8 mouse cellular contexts compared by ENCODE assay signal in genomic region chr1:74771845-74771930, GRCm38 (mm10). TPM values are rescaled to one million over a fixed set of nuclear protein-coding genes. Genes with fewer than 3 reads are reported as not detected.
DNase-seq lines count a peak whose midpoint lies in the region; ATAC-seq and TF ChIP-seq lines count a peak whose summit lies in the region.

Wnt6 (plus strand) TSS chr1:74771892.

- peak within 1 kb of the TSS; percentile 92 for H3K4me2 ChIP-seq in embryonic facial prominence, embryonic 15.5 days (replicated peaks)
- peak within 1 kb of the TSS; percentile 78 for H3K4me2 ChIP-seq in intestine, postnatal 0 days (replicated peaks; ENCODE audit: low read depth)
- peak within 1 kb of the TSS; percentile 80 for H3K4me2 ChIP-seq in neural tube, embryonic 13.5 days

- ATAC-seq in embryonic facial prominence, embryonic 15.5 days (ENCODE audit: insufficient number of reproducible peaks, low FRiP score, low TSS enrichment, low read depth), result no peak; the same call in 1 of the 2 replicates
- ATAC-seq in intestine, postnatal 0 days, result no peak
- ATAC-seq in neural tube, embryonic 13.5 days (ENCODE audit: low read depth), result no peak
- no peak for ATAC-seq in monocyte, adult 5-6 weeks (replicated peaks; ENCODE audit: insufficient number of reproducible peaks, low FRiP score, low TSS enrichment, poor library complexity, severe bottlenecking)
- no peak for ATAC-seq in granulocyte monocyte progenitor cell, adult 5-6 weeks (replicated peaks; ENCODE audit: poor library complexity, severe bottlenecking)

- WGBS in embryonic facial prominence, embryonic 15.5 days, result no CpG with 5 or more reads among the region's 8 CpGs
- no CpG with 5 or more reads among the region's 8 CpGs for WGBS in intestine, postnatal 0 days
- 3% methylated on average over 6 of the region's 8 CpGs for WGBS in neural tube, embryonic 13.5 days

- peak within 1 kb of the TSS; percentile 46 for H3K4me3 ChIP-seq in layer of hippocampus, adult 2 months
- peak within 1 kb of the TSS; percentile 54 for H3K4me3 ChIP-seq in embryonic facial prominence, embryonic 15.5 days (replicated peaks)
- H3K4me3 ChIP-seq in intestine, postnatal 0 days (ENCODE audit: low read depth, low read length), result peak within 1 kb of the TSS; percentile 41
- peak within 1 kb of the TSS; percentile 45 for H3K4me3 ChIP-seq in neural tube, embryonic 13.5 days

- H3K27me3 ChIP-seq in embryonic facial prominence, embryonic 15.5 days, result peaks cover 56% of the 10 kb centered on the region
- peaks cover 84% of the 10 kb centered on the region for H3K27me3 ChIP-seq in intestine, postnatal 0 days (replicated peaks; ENCODE audit: control insufficient read depth, insufficient read depth, low read length)
- peaks cover 98% of the 10 kb centered on the region for H3K27me3 ChIP-seq in neural tube, embryonic 13.5 days

- DNase-seq in layer of hippocampus, adult 2 months (ENCODE audit: low spot score in 2 of 2), result no peak
- no peak for DNase-seq in layer of hippocampus, adult 18-20 months (ENCODE audit: low spot score in 2 of 2)
- DNase-seq in adipocyte (ENCODE audit: low spot score), result no peak

- peaks cover 47% of the 10 kb centered on the region for H3K4me1 ChIP-seq in embryonic facial prominence, embryonic 15.5 days
- H3K4me1 ChIP-seq in intestine, postnatal 0 days (replicated peaks; ENCODE audit: control insufficient read depth, insufficient read depth, low read length), result no peaks in the 10 kb centered on the region; the same call in 1 of the 2 replicates
- peaks cover 43% of the 10 kb centered on the region for H3K4me1 ChIP-seq in neural tube, embryonic 13.5 days (replicated peaks)

- H3K9ac ChIP-seq in embryonic facial prominence, embryonic 15.5 days, result peak within 1 kb of the TSS; percentile 35
- H3K9ac ChIP-seq in intestine, postnatal 0 days (ENCODE audit: low read depth, low read length), result no peak within 1 kb of the TSS
- H3K9ac ChIP-seq in neural tube, embryonic 13.5 days, result peak within 1 kb of the TSS; percentile 72

- H3K9me3 ChIP-seq in embryonic facial prominence, embryonic 15.5 days (replicated peaks), result no peaks in the 10 kb centered on the region
- no peaks in the 10 kb centered on the region for H3K9me3 ChIP-seq in intestine, postnatal 0 days (ENCODE audit: control insufficient read depth)
- no peaks in the 10 kb centered on the region for H3K9me3 ChIP-seq in neural tube, embryonic 13.5 days

- H3K27ac ChIP-seq in layer of hippocampus, adult 2 months, result no peak within 1 kb of the TSS
- H3K27ac ChIP-seq in embryonic facial prominence, embryonic 15.5 days (replicated peaks), result peak within 1 kb of the TSS; percentile 69
- no peak within 1 kb of the TSS for H3K27ac ChIP-seq in intestine, postnatal 0 days (ENCODE audit: low read depth, low read length)
- H3K27ac ChIP-seq in neural tube, embryonic 13.5 days (replicated peaks), result no peak within 1 kb of the TSS

- no peak for TF ChIP-seq CTCF in layer of hippocampus, adult 2 months (conservative IDR thresholded peaks at IDR 0.05)
- TF ChIP-seq CTCF in intestine, postnatal 0 days (IDR thresholded peaks at IDR 0.05; ENCODE audit: low read depth), result no peak

- no peaks in the 10 kb centered on the region for H3K36me3 ChIP-seq in embryonic facial prominence, embryonic 15.5 days
- H3K36me3 ChIP-seq in intestine, postnatal 0 days (ENCODE audit: control insufficient read depth, insufficient read depth), result no peaks in the 10 kb centered on the region
- H3K36me3 ChIP-seq in neural tube, embryonic 13.5 days, result no peaks in the 10 kb centered on the region

RNA-seq across cellular contexts. Expression of gene Wnt6, which starts in this region (rescaled TPM):
- total RNA-seq in layer of hippocampus, adult 2 months (2021), result 1 to 10 TPM in 1 of 2 experiments, under 1 TPM in 1; 0.79 to 1.1 TPM
- total RNA-seq in layer of hippocampus, adult 18-20 months (2021), result under 1 TPM; 0.35 to 0.46 TPM
- 37.6 and 40.1 TPM in 2 replicates for polyA plus RNA-seq in embryonic facial prominence, embryonic 15.5 days (2015; fragmentation: Nextera tagmentation; extraction: Ambion mirVana)
- polyA plus RNA-seq in intestine, postnatal 0 days (2015; fragmentation: Nextera tagmentation; extraction: Ambion mirVana), result 0.33 and 0.66 TPM in 2 replicates
- 8.9 and 10.0 TPM in 2 replicates for polyA plus RNA-seq in neural tube, embryonic 13.5 days (2015; fragmentation: Nextera tagmentation; extraction: Ambion mirVana)
- total RNA-seq in monocyte, adult 5-6 weeks (2017), result 0.87 to 2.2 TPM (median 0.96 TPM) in 3 replicates
- total RNA-seq in granulocyte monocyte progenitor cell, adult 5-6 weeks (2014; fragmentation: Nextera tagmentation), result not detected in 2 replicates
- 0.21 and 1.2 TPM in 2 replicates for total RNA-seq in granulocyte monocyte progenitor cell, adult 5-6 weeks (2017)
